Mouse (Mus musculus) cerebellum, postnatal 25 days (tissue): ENCODE results near the gene Gabpb2.
A peak's percentile ranks its signal among the peaks of the same experiment; 100 is the strongest.

Experiments
- DNase-seq, 2 experiments: peaks; one replicate each; pipeline ENCODE4 v3.0.0; 2021; ENCODE audit warnings: mixed read lengths in 2 of 2

Gene Gabpb2

GRCm38 (mm10) chr3:95186888-95187287 is 30.8 kb downstream of the Gabpb2 start:
- DNase-seq = no peak

- DNase-seq = no peak
These were observed 31.6 kb downstream of the Gabpb2 start for GRCm38 (mm10) chr3:95186100-95186499.

- DNase-seq = no peak
These were observed 32.7 kb downstream of the Gabpb2 start for GRCm38 (mm10) chr3:95184796-95185577.

- no peak for DNase-seq
These were observed 35.9 kb downstream of the Gabpb2 start for GRCm38 (mm10) chr3:95181841-95182240.

- DNase-seq = no peak
These were observed 37.8 kb downstream of the Gabpb2 start for GRCm38 (mm10) chr3:95179890-95180289.

GRCm38 (mm10) chr3:95178948-95179347 is 38.8 kb downstream of the Gabpb2 start:
- DNase-seq = no peak

GRCm38 (mm10) chr3:95177583-95177982 is 40.1 kb downstream of the Gabpb2 start:
- no peak for DNase-seq

- no peak for DNase-seq
These were observed 41.2 kb downstream of the Gabpb2 start for GRCm38 (mm10) chr3:95176500-95176899.

GRCm38 (mm10) chr3:95174011-95174592 is 43.6 kb downstream of the Gabpb2 start:
- DNase-seq = peak; percentile 92 to 94

- DNase-seq = peak; percentile 36 to 44
These were observed 44.3 kb downstream of the Gabpb2 start for GRCm38 (mm10) chr3:95173256-95173949.

- peak in 1 of 2 experiments; percentile 28 for DNase-seq
These were observed 45.0 kb downstream of the Gabpb2 start for GRCm38 (mm10) chr3:95172526-95173255.

GRCm38 (mm10) chr3:95171105-95171504 is 46.6 kb downstream of the Gabpb2 start:
- no peak for DNase-seq

GRCm38 (mm10) chr3:95169996-95170395 is 47.7 kb downstream of the Gabpb2 start:
- DNase-seq = no peak

GRCm38 (mm10) chr3:95164840-95165239 is 52.9 kb downstream of the Gabpb2 start:
- no peak for DNase-seq

GRCm38 (mm10) chr3:95164256-95164550 is 53.5 kb downstream of the Gabpb2 start:
- DNase-seq = no peak

- peak in 1 of 2 experiments; percentile 31 for DNase-seq
These were observed 54.1 kb downstream of the Gabpb2 start for GRCm38 (mm10) chr3:95163419-95164255.

GRCm38 (mm10) chr3:95162345-95162628 is 55.4 kb downstream of the Gabpb2 start:
- no peak for DNase-seq

- DNase-seq = no peak
These were observed 55.9 kb downstream of the Gabpb2 start for GRCm38 (mm10) chr3:95161618-95162344.

GRCm38 (mm10) chr3:95161041-95161551 is 56.6 kb downstream of the Gabpb2 start:
- DNase-seq = peak; percentile 52 to 59

- peak; percentile 90 to 95 for DNase-seq
These were observed 57.4 kb downstream of the Gabpb2 start, which contains the start of gene Sema6c for GRCm38 (mm10) chr3:95159987-95160963. Gene Sema6c, plus strand, starts transcription at chr3:95160457.
